Mouse (Mus musculus) thymus, postnatal 10 days (tissue): ENCODE data around the gene Gprc5c.

Experiments
- DNase-seq, 2 experiments: peaks; one replicate each; pipeline ENCODE4 v3.0.0; 2021; ENCODE audit warnings: low spot score in 2 of 2

Gene Gprc5c

GRCm38 (mm10) chr11:114868280-114868679 lies 17.3 kb downstream of the Gprc5c start:
- no peak for DNase-seq

- no peak for DNase-seq
These were observed 18.8 kb downstream of the Gprc5c start for GRCm38 (mm10) chr11:114869787-114870186.

- DNase-seq, result no peak
These were observed 20.6 kb downstream of the Gprc5c start for GRCm38 (mm10) chr11:114871540-114871939.

- DNase-seq, result peak; percentile 73
These were observed 22.3 kb downstream of the Gprc5c start for GRCm38 (mm10) chr11:114873022-114873817.

GRCm38 (mm10) chr11:114874226-114875145 lies 23.5 kb downstream of the Gprc5c start:
- DNase-seq, result no peak

- DNase-seq, result no peak
These were observed 24.4 kb downstream of the Gprc5c start for GRCm38 (mm10) chr11:114875301-114875801.

- DNase-seq, result no peak
These were observed 25.2 kb downstream of the Gprc5c start for GRCm38 (mm10) chr11:114876176-114876575.

- no peak for DNase-seq
These were observed 25.7 kb downstream of the Gprc5c start for GRCm38 (mm10) chr11:114876621-114877020.

GRCm38 (mm10) chr11:114877145-114877544 lies 26.2 kb downstream of the Gprc5c start:
- DNase-seq, result no peak

- DNase-seq, result no peak
These were observed 28.7 kb downstream of the Gprc5c start for GRCm38 (mm10) chr11:114879666-114880065.

- no peak for DNase-seq
These were observed 29.2 kb downstream of the Gprc5c start for GRCm38 (mm10) chr11:114880185-114880584.

- DNase-seq, result peak in 1 of 2 experiments; percentile 65
These were observed 29.6 kb downstream of the Gprc5c start for GRCm38 (mm10) chr11:114880589-114880988.

- no peak for DNase-seq
These were observed 32.4 kb downstream of the Gprc5c start for GRCm38 (mm10) chr11:114883251-114883789.

- no peak for DNase-seq
These were observed 33.6 kb downstream of the Gprc5c start for GRCm38 (mm10) chr11:114884380-114885100.

GRCm38 (mm10) chr11:114889991-114890518 lies 39.1 kb downstream of the Gprc5c start, which contains the start of gene Cd300a:
Gene Cd300a, plus strand, starts transcription at chr11:114890041.
- DNase-seq, result no peak

GRCm38 (mm10) chr11:114890542-114890941 lies 39.6 kb downstream of the Gprc5c start:
- DNase-seq, result no peak

GRCm38 (mm10) chr11:114896085-114896484 lies 45.1 kb downstream of the Gprc5c start:
- DNase-seq, result no peak

- no peak for DNase-seq
These were observed 47.1 kb downstream of the Gprc5c start for GRCm38 (mm10) chr11:114898026-114898425.

GRCm38 (mm10) chr11:114903224-114903623 lies 52.3 kb downstream of the Gprc5c start:
- DNase-seq, result no peak

GRCm38 (mm10) chr11:114907567-114907966 lies 56.6 kb downstream of the Gprc5c start:
- no peak for DNase-seq

GRCm38 (mm10) chr11:114908086-114908485 lies 57.1 kb downstream of the Gprc5c start:
- no peak for DNase-seq
